Mouse (Mus musculus) kidney, adult 8-10 months (tissue): ENCODE measurements around the gene Fhod1.

Source experiments
- DNase-seq, 2 experiments: peaks; one replicate each; pipeline ENCODE4 v3.0.0; 2022

Gene Fhod1

GRCm38 (mm10) chr8:105315073-105315769 is 32.5 kb downstream of the Fhod1 start:
- no peak for DNase-seq

GRCm38 (mm10) chr8:105313622-105314402 is 33.9 kb downstream of the Fhod1 start:
- no peak for DNase-seq

DNA sequence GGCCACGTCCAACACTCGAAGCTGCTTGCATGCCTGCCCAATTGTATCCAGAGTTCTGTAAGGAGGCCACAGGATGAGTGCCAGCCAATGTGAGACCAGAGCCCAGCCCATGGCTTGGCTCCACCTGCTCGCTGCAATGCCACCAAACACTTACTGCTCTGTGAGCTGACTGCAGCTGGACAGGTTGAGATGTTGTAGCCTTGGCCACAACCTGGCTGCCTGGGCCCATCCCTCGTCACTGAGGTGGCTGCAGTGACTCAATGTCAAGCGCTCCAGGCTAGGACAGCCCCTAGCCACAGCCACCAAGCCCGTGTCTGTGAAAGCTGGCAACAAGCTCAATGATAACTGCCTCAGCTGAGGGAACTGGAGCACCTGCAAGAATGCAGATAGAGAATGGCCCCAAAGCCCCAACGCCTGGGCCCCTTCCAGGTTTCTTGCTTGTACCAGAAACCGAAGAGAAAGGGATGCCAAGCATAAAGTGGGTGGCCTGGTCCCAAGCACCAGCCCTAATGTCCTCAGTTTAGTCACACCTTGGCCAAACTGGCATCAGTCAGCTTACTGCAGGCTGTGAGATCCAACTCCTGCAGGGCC is 34.8 kb downstream of the Fhod1 start:
- no peak for DNase-seq

GRCm38 (mm10) chr8:105311718-105312117 is 36.0 kb downstream of the Fhod1 start:
- DNase-seq: no peak

DNA sequence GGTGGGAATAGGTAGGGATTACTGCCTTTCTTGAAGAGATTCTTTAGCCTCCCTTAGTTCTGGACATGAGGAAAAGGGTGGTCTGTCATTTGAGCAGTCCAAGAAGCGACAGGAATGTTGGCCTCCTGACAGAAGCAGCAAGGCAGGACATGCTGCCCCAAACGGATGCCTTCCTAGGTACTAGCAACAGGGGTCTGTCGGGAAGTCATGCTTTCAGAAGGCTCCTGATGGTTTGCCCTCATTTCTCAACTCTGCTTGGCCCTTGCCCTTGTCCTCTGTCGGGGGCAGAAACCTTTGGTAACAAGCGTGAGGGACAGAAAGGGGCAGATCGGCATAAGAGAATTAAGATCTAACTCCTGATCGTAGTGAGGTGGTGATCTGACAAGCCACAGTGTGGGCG is 37.6 kb downstream of the Fhod1 start:
- no peak for DNase-seq

DNA sequence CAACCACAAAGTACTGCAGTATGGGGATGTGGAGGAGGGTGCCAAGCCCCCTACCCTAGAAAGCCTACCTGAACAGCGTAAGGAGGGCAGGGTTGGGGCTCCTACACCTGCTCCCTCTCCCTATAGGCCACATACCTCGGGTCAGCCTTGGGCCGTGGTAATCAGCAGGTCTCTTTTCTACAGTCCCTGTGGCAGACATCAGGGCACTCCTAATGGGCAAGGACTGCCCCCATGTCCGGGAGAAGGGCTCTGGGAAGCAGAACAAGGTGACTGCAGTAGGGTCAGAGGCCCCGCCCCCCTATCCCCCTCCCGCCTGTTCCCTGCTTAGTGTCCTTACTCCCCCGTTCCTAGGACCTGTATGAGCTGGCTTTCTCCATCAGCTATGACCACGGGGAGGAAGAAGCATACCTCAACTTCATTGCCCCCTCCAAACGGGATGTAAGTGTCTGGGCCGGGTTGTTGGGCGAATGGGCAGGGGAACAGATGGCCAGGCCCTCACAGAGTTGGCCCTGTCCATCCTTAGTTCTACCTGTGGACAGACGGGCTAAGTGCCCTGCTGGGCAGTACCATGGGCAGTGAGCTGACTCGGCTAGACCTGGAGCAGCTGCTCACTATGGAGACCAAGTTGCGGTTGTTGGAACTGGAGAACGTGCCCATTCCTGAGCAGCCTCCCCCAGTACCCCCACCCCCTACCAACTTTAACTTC is 38.5 kb downstream of the Fhod1 start:
- no peak for DNase-seq

DNA sequence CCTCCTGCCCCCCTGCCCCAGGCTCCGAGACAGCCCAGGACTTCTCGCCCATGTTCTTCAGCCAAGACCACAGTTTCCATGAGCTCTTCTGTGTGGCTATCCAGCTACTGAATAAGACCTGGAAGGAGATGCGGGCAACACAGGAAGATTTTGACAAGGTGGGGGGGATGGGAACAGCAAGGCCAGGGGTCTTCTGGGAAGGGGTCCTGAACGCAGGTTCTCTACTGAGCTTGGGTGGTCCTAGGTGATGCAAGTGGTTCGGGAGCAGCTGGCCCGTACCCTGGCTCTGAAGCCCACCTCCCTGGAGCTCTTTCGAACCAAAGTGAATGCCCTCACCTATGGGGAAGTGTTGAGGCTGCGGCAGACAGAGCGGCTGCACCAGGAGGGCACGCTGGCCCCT is 39.3 kb downstream of the Fhod1 start:
- no peak for DNase-seq

DNA sequence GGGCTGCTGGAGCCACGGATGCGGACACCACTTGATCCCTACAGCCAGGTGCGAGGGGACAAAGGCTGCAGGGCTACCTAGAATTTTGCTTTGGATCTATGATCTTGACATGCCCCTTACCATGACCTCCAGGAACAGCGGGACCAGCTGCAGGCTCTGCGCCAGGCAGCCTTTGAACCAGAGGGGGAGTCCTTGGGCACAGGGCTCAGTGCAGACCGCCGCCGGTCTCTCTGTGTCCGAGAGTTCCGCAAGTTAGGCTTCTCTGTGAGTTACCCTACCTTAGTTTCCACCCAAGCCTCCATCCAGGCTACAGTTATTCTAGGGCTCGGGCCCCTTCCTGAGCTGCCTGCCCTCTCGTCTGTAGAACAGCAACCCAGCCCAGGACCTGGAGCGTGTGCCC is 40.1 kb downstream of the Fhod1 start:
- no peak for DNase-seq

- no peak for DNase-seq
Observed at GRCm38 (mm10) chr8:105306146-105306691, 41.5 kb downstream of the Fhod1 start.

DNA sequence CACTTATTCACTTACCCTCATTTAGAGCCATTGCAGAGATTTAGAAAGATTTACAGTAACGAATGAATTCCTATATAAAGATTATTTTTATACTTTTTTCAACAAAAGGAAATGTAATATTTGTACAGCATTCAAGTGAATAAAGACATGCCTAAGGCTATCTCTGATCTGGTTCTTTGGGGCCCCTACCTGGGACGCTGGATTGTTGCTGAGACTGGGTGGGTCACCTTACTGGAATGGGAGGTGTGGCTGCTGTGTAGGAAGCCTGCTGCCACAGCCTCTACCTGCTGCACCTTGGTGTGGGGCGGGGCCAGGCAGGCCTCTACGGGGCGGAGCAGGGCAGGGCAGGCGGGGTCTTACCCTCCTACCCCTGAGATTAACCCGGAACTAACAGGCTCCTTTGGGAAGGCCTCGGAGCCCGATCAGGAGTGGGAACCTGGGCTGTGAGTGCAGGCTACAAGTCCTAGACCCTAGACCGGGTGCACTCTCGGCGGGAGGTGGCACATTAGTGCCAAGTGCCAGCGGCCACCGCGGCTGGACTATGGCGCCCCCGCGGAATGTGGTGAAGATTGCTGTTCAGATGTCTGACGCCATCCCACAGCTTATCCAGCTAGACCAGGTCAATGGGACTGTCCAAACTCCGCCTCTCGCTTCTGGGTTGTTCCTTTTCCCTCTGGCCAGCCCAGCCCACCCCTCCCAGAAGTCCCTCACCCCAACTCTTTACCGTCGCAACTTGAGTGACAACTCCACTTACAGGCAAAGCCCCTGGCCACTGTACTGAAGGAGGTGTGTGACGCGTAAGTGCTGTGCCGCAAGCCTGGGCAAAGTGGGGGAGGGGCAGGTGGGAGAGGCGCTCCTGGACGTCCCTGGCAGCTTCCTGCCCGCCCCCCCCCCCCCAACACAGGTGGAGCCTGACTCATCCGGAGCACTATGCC is 42.3 kb downstream of the Fhod1 start, which contains the start of gene Elmo3:
Elmo3 (plus strand) TSS at position 391 of the 935 bp plus-strand sequence.
- peak; percentile 91 to 92 for DNase-seq

DNA sequence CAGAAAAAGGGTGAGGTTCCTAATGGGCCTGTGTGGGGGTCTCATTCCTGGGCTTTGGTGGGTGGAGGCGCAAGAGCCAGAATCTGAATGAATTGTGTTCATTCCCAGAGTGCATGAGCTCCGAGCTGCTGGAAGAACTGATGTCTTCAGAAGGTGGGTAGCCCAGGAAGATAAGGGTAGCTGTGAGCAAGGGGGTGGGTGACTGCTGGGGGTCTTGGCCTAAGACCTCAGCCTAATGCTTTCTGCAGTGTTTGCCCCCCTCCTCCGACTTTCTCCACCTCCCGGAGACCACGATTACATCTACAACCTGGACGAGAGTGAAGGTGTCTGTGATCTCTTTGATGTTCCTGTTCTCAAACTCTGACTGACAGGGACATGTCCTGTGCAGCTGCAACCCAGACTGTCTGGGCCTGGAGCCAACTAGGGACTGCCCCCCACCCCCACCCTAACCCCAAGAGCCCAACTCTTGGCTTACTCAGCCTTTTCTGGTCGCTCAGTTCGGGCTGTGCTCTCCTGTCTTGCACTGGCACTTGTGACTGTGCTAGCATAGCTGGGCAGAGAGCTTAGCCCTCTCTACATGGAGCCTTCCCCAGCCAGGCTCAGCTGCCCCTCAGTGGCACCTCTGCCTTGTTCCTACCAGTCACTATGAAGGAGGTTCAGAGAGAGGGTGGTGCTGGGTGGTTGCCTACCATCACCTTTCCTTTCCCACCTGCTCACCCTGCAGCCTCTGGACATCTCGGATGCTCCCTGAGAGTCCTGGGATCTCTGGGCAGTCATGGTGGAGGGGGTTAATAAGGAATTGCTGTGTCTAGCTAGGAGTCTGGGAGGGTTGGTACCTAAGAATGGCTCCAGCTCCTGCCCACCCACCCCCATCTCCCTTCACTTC is 43.2 kb downstream of the Fhod1 start:
- DNase-seq: no peak

DNA sequence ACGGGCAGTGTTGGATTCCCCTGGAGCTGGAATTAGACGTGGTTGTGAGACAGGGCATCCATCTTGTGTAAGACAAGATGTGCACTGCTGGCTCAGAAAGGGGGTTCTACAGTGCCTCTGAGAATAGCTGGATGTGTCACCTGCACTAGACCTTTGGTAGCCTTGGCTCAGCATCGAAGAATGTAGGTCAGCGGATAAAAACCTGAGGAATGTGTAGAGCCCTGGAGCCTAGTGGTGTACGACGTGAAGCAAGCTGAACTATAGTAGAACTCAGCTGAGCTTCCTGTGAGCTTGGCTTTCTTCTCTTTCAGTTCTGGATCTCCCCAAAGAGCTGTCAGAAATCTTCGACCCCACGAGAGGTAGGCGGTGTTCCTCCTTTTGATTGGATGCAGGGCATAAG is 43.9 kb downstream of the Fhod1 start:
- no peak for DNase-seq

GRCm38 (mm10) chr8:105303396-105303795 is 44.4 kb downstream of the Fhod1 start:
- DNase-seq: no peak

DNA sequence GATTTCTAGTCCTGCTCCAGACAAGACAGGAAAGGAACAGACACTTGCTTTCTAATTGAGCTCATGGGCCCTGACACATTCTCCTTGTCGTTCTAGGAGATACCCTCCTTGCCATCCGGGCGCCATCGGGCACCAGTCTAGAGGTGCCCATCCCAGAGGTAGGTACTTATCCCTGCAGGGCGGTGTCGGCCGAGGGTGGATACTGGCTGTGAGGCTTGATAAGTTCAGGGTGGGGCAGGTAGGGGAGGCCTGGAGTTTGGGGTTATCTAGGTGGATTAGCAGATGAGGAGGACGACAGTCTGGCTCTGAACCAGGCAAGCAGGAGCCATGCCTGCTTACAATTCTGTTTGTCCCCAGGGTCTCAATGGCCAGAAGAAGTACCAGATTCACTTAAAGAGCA is 47.8 kb downstream of the Fhod1 start:
- no peak for DNase-seq

GRCm38 (mm10) chr8:105298351-105299252 is 49.2 kb downstream of the Fhod1 start:
- DNase-seq: no peak

DNA sequence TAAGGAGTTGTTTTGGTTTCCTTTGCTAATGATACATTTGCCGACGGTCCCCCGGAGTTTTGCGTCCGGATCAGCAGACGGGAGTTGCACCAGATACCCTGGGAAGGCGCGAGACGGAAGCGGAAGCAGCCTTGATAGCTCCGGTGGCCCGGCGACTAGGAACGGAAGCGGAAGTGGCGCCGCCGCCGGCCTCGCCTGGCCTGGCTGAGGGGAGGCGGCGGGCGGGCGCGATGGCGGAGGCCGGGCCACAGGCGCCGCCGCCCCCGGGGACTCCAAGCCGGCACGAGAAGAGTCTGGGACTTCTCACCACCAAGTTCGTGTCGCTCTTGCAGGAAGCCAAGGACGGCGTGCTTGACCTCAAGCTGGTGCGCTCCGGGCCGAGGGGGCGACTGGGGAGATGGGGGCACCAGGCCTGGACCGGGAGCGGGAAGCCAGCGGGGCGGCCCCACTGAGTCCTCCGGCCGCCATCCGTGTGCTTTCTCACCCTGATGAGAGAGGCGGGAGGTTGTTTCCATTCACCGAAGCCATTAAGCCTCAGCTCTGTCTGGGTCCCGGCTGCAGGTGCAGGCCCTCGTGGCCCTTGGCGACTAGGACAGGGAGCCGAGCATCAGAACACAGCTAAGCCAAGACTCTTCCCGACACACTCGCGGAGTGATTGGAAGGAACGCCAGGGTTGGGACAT is 50.1 kb downstream of the Fhod1 start, which contains the start of gene E2f4:
E2f4 (plus strand) TSS at position 153 of the 682 bp plus-strand sequence.
- DNase-seq: peak; percentile 92 to 94

DNA sequence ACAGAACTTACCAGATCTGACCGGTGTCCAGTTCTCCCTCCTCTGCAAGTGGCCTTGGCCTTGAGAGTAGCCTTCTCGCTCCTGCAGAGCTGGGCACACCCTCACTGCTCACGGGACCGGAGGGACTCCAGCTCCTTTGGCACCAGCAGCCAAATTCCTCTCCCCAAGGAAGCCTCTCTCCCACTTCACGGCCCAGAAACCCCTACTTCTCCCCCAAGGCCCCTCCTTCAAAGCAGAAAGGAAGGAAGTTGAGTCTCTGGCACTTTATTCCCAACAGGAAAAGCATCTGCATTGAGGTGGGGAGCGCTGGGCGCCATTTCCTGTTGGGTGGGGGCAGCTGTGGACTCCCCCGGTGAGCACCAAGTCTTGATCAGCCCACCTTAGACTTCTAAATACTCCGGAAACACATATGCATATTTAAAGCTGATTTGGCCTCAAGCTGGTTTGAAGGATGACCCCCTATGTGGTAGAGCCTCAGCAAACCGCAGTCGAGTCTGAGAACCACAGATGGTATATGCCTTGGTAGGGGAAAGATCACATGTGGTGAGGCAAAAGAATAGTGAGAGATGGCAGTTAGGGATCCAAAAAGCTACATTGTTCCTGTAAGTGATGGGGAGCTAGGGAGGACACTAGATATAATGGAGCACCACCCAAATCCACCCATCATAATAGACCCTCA is 51.7 kb downstream of the Fhod1 start, which contains the start of gene Exoc3l:
Exoc3l (minus strand) TSS at position 207 of the 679 bp plus-strand sequence.
- DNase-seq: no peak

- no peak for DNase-seq
Observed at GRCm38 (mm10) chr8:105295256-105295655, 52.5 kb downstream of the Fhod1 start.
